Mouse (Mus musculus) liver, embryonic 14.5 days (tissue): Measurements from ENCODE around the gene Lmbr1l. TPM values are rescaled to one million over a fixed set of nuclear protein-coding genes. Genes with fewer than 3 reads are reported as not detected.

Source experiments
- ATAC-seq: fragments of 200-750 bp; cut with Nextera tagmentation; 2 replicates; pipeline ENCODE4 v1.8.0; 2017; ENCODE audit warnings: moderate number of reproducible peaks, mild to moderate bottlenecking, moderate library complexity; ENCODE audit not compliant: insufficient read depth
- DNase-seq, 3 experiments: peaks; one replicate each; pipeline ENCODE4 v3.0.0-alpha.2; 2012 to 2013; ENCODE audit warnings: low read depth in 3 of 3, low spot score in 3 of 3
- H3K27ac ChIP-seq: fragments of 300-500 bp; sonication (generic); 2 replicates; pipeline ENCODE4 v1.5.1; 2014; ENCODE audit warnings: moderate library complexity, mild to moderate bottlenecking, control low read depth, inconsistent platforms
- H3K27me3 ChIP-seq: fragments of 300-500 bp; sonication (generic); 2 replicates; pipeline ENCODE4 v1.6.1; 2014; ENCODE audit warnings: mild to moderate bottlenecking, low read length, moderate library complexity; ENCODE audit not compliant: control insufficient read depth, insufficient read depth
- H3K36me3 ChIP-seq: fragments of 300-500 bp; sonication (generic); replicated peaks from 2 replicates; pipeline ENCODE4 v1.6.1; 2014; ENCODE audit warnings: low read depth; ENCODE audit not compliant: control insufficient read depth, insufficient read depth
- H3K4me1 ChIP-seq, 2 experiments: fragments of 200-500 bp in 1 of 2; fragments of 300-500 bp in 1 of 2; sonication (generic) in 1 of 2; replicated peaks; 2 replicates each; pipeline ENCODE4 v1.6.1; 2012 to 2014; ENCODE audit warnings: antibody characterized with exemption in 1 of 2, inconsistent platforms in 1 of 2, low read length in 1 of 2; ENCODE audit not compliant: control insufficient read depth in 2 of 2, insufficient read depth in 2 of 2
- H3K4me2 ChIP-seq: fragments of 300-500 bp; sonication (generic); 2 replicates; pipeline ENCODE4 v1.6.1; 2014; ENCODE audit warnings: low read depth, mild to moderate bottlenecking, control low read depth, moderate library complexity
- H3K4me3 ChIP-seq, 2 experiments: fragments of 200-500 bp in 1 of 2; fragments of 300-500 bp in 1 of 2; sonication (generic) in 1 of 2; 2 replicates each; pipeline ENCODE4 v1.5.1; 2012 to 2014; ENCODE audit warnings: low read depth in 2 of 2, low read length in 2 of 2, mild to moderate bottlenecking in 2 of 2, control low read depth in 1 of 2, inconsistent platforms in 1 of 2, moderate library complexity in 1 of 2; ENCODE audit not compliant: insufficient read depth in 1 of 2
- H3K9ac ChIP-seq: fragments of 300-500 bp; sonication (generic); replicated peaks from 2 replicates; pipeline ENCODE4 v1.6.1; 2014; ENCODE audit warnings: mild to moderate bottlenecking, control low read depth, moderate library complexity
- H3K9me3 ChIP-seq: fragments of 300-500 bp; sonication (generic); 2 replicates; pipeline ENCODE4 v1.6.1; 2016; ENCODE audit warnings: low read length, mixed read lengths; ENCODE audit not compliant: control insufficient read depth
- CTCF ChIP-seq: IDR thresholded peaks from 2 replicates; pipeline ENCODE4 v1.5.1; 2016; ENCODE audit warnings: antibody characterized with exemption, low read depth, control low read depth
- EP300 ChIP-seq: IDR thresholded peaks from 2 replicates; pipeline ENCODE4 v1.6.1; 2016; ENCODE audit warnings: antibody characterized with exemption, low read depth
- WGBS: fragments of 180-500 bp; shearing (Covaris S2); extraction: QIAGEN DNeasy Blood & Tissue Kit; methylation state at CpG from one replicate; pipeline ENCODE4 v1.1.7; 2014; ENCODE audit not compliant: insufficient replicate concordance; 5-methylcytosine and 5-hydroxymethylcytosine counted together
- polyA plus RNA-seq, 2 experiments: library from polyadenylated mRNA; depleted of rRNA in 1 of 2; stranded (reverse) in 1 of 2; unstranded in 1 of 2; fragments of >200 nt; fragmentation: Nextera tagmentation in 1 of 2; extraction: Ambion mirVana in 1 of 2; gene quantifications; 2 replicates each; pipeline versions ENCODE4 v1.2.1 to v1.2.3; 2012 to 2014

Lmbr1l gene
- polyA plus RNA-seq, 2 experiments = 0.70 to 7.1 TPM

GRCm38 (mm10) chr15:98947884-98948283 is 29.9 kb upstream of the Lmbr1l start:
- Histone ChIP-seq H3K27ac (no peak overlapping the region), H3K9me3 (no peaks in the 10 kb centered on the region), H3K27me3 (no peaks in the 10 kb centered on the region; the same call in 1 of the 2 replicates), H3K4me1 (peaks cover 2 to 6% of the 10 kb centered on the region in 2 experiments; a peak in 3 of 4 replicates), H3K36me3 (no peaks in the 10 kb centered on the region), H3K4me3 (no peak overlapping the region), H3K9ac (no peak overlapping the region), H3K4me2 (no peak overlapping the region)
- TF ChIP-seq CTCF = no peak
- TF ChIP-seq EP300 = no peak
- 58% methylated on average over 3 of the region's 3 CpGs for WGBS
- ATAC-seq (no peak), DNase-seq (no peak)

DNA sequence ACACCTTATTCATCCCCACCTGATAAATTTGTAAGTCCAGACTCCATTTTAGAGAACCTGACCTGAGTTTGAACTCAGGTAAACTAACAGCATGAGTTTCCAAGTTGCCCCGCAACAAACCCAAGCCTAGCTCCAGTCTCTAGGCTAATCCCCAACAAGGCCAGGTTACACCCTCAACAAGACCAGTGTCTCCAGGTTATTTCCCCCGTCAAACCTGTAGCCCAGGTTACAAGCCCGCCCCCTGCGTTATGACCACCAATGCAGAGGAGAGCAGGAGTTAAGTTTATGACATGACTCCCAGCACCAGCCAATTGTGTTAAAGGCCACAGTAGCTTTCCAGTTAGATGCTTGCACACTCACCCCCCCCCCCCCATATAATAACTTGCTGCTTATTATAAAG is 25.1 kb upstream of the Lmbr1l start:
- H3K36me3 ChIP-seq = no peaks in the 10 kb centered on the region
- H3K4me1 ChIP-seq = no peaks in the 10 kb centered on the region
- H3K27ac ChIP-seq = no peak overlapping the region
- no peaks in the 10 kb centered on the region for H3K27me3 ChIP-seq
- WGBS = 72% methylated on average over 4 of the region's 4 CpGs
- ATAC-seq (no peak), DNase-seq (no peak)
- no peak overlapping the region for H3K4me3 ChIP-seq
- no peak for TF ChIP-seq CTCF
- TF ChIP-seq EP300 = no peak
- no peak overlapping the region for H3K9ac ChIP-seq
- no peaks in the 10 kb centered on the region for H3K9me3 ChIP-seq
- H3K4me2 ChIP-seq = no peak overlapping the region

DNA sequence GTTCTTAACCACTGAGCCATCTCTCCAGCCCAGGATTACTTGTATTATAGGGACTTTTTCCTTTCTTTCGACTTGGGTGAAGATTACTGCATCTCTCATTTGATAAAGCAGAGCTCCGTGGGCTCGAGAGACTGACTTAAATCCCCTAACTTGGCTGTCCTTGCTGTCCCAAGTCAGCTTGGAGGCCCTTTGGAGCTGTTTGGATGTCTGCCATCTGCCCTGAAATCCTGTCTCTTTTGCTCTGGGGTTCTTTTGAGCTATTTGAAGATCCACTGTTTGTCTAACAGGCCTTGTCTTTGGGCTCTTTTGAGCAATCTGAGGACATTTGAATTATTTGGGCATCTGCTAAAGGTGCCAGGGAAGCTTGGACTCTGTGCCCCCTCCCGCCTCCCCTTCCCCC is 24.1 kb upstream of the Lmbr1l start:
- WGBS = 72% methylated on average over 4 of the region's 4 CpGs
- no peak overlapping the region for H3K4me2 ChIP-seq
- no peaks in the 10 kb centered on the region for H3K4me1 ChIP-seq
- no peak for DNase-seq
- H3K36me3 ChIP-seq = no peaks in the 10 kb centered on the region
- no peak for TF ChIP-seq EP300
- no peak for TF ChIP-seq CTCF
- no peak overlapping the region for H3K27ac ChIP-seq
- H3K4me3 ChIP-seq = no peak overlapping the region
- H3K27me3 ChIP-seq = no peaks in the 10 kb centered on the region
- H3K9ac ChIP-seq = no peak overlapping the region
- ATAC-seq = no peak
- no peaks in the 10 kb centered on the region for H3K9me3 ChIP-seq

- no peak for ATAC-seq
- no peak overlapping the region for H3K27ac ChIP-seq
- no peaks in the 10 kb centered on the region for H3K27me3 ChIP-seq
- H3K4me1 ChIP-seq = no peaks in the 10 kb centered on the region
- DNase-seq = no peak
- no peak overlapping the region for H3K4me2 ChIP-seq
- WGBS = 56% methylated on average over 2 of the region's 2 CpGs
- H3K4me3 ChIP-seq = no peak overlapping the region
- H3K9me3 ChIP-seq = no peaks in the 10 kb centered on the region
- H3K36me3 ChIP-seq = no peaks in the 10 kb centered on the region
- no peak overlapping the region for H3K9ac ChIP-seq
- TF ChIP-seq CTCF = no peak
- no peak for TF ChIP-seq EP300
Measured at GRCm38 (mm10) chr15:98941539-98941938, 23.5 kb upstream of the Lmbr1l start.

DNA sequence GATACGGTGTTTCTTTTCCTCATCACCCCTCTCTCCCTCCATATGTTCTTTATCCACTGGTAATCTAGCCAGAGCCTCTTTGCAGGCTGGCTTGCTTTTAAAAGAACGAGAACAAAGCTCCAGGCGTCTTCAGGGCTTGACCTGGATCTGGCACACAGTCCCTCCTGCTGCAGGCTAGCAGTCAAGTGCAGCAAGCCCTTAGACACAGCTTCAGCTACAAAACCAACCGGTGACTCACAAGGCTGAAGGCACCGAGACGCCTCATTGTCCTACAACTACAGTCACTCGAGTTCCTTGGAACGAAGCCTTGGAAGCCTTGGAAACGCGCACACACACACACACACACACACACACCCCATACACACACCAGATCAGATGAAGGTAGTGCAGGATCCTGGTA is 22.8 kb upstream of the Lmbr1l start:
- Histone ChIP-seq H3K9ac (no peak overlapping the region), H3K4me1 (peaks cover 2% of the 10 kb centered on the region in 2 experiments; a peak in 3 of 4 replicates), H3K9me3 (no peaks in the 10 kb centered on the region), H3K27ac (no peak overlapping the region), H3K36me3 (no peaks in the 10 kb centered on the region), H3K4me2 (no peak overlapping the region), H3K4me3 (no peak overlapping the region), H3K27me3 (no peaks in the 10 kb centered on the region)
- TF ChIP-seq EP300 (no peak), CTCF (no peak)
- ATAC-seq (no peak), DNase-seq (no peak)
- WGBS = 73% methylated on average over 10 of the region's 10 CpGs
